Mouse (Mus musculus): ENCODE data around the gene Gls. TPM values are rescaled to one million over a fixed set of nuclear protein-coding genes. Genes with fewer than 3 reads are reported as not detected.

The Gls gene
- total RNA-seq (2014; fragmentation: Nextera tagmentation): 167 and 184 TPM in 2 replicates
- 201 and 253 TPM in 2 replicates for total RNA-seq (2017)

DNA sequence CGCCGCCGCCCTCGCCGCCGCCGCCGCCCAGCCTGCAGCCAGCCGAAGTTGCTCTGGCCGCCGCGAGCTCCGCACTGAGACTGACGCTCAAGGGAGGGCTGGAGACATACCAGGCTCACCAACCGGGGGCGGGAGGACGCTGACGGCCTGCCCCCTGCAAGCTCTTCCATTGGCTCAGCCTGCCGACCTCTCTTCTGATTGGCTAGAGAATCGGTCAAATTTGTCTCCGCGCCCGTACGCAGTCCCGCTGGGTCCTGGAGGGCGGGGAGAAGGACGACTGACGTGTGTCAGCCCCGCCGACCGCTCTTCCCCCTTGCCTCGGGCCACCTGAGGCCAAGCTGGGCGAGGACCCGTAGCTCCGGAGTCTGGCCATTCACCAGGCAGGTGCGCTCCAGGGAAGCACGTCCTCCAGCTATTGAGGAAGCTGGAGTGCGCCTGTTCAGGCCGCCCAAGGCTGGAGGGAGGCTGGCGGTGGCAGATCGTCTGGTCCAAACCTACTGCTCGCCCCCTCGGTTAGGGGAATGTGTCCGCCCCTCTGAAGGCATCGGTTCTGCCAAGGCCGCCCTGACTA is at the start of gene Gls:
Gene Gls, minus strand, starts transcription at position 90 of the 571 bp plus-strand sequence.
- peak; percentile 97 for ATAC-seq (replicated peaks; ENCODE audit: low FRiP score, low TSS enrichment, poor library complexity, severe bottlenecking)

DNA sequence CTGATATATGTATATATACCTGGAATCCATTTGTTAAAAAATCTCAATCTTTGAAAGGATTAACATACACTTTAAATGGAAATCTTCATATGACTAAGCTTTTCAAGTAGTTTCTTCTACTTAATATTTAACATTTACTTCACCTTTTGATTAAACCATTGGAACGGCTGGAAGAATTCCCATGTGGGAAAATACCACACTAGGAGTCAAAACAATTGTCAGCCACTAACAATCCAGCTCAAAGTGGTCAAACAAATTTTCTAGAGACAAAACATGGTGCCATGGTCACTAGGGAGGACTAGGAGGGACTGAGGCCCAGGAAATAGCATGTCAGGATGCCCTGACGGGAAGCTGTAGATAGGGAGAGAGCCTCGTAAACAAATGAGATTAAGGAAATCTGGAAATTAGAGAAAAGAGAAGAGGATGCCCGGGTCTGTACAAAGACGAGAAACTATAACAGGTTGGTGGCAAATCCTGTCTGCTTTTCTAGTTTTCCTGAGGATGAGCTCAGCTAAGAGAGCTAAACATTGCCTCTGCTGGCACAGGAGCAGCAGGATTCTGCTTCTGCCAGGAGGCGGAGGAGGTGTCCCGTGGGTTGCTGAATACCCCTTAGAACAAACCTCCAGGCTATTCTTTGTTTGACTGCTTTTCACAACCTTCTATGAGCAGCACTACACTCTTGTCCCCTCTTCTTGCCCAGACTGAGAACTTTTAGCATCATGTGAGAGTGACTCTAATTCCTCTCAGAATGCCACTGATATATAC is 47.0 kb upstream of the Gls start:
- ATAC-seq (replicated peaks; ENCODE audit: low FRiP score, low TSS enrichment, poor library complexity, severe bottlenecking): no peak

DNA sequence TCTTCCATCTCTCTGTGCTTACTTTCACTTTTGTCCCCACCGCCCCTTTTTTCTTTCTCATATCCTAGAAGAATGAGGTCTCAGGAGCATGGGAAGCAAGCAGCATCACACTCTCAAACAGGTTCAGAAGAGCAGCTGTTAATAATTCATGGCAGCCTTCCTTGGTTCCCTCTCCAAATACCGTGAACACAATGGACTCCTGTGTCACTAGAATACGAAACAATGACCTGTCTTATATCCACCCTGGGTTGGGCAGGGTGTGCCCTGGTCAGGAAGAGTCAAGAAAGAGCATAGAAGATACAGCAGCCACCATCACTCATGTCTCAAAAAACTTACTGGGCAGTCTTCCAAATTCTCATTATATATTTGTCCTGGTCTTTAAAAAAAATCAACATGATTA is 46.3 kb upstream of the Gls start:
- no peak for ATAC-seq (replicated peaks; ENCODE audit: low FRiP score, low TSS enrichment, poor library complexity, severe bottlenecking)

DNA sequence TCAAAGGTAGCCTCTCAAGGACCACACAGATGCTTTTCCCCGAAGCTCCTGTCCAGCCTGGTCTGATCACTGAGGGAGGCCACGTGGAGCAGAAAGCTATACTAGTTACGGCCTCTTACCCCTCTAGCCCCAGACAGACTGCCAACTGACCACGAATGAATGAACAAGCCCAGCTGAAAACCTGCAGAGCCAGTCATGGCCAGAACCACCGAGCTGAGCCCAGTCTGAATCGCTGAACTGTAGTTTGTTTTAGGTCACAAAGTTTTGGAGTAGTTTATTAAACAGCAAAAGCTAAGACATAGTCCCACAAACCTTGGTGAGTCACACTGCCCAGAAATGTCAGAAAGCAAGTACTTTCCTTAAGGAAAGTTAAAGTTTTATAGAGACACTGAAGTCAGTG is 45.0 kb upstream of the Gls start:
- ATAC-seq (replicated peaks; ENCODE audit: low FRiP score, low TSS enrichment, poor library complexity, severe bottlenecking): no peak

DNA sequence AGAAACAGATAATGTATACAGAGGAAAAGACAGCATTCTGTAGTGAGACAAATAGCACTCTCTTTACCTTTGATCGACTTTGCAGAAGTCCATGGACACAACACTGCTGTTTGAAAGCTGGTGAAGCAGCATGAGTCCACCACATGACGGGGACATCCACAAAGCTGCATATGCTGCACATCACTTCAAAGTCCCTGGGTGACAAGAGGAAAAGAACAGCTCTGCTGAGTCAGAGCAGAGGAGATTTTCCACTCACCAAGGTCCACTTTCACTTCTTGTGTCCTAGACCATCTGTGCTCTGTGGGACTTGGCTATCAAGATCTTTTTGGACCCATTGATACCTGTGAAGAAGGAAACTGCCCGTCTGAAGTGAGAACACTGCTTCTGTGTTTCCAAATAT is 41.2 kb upstream of the Gls start:
- ATAC-seq (replicated peaks; ENCODE audit: low FRiP score, low TSS enrichment, poor library complexity, severe bottlenecking): no peak

DNA sequence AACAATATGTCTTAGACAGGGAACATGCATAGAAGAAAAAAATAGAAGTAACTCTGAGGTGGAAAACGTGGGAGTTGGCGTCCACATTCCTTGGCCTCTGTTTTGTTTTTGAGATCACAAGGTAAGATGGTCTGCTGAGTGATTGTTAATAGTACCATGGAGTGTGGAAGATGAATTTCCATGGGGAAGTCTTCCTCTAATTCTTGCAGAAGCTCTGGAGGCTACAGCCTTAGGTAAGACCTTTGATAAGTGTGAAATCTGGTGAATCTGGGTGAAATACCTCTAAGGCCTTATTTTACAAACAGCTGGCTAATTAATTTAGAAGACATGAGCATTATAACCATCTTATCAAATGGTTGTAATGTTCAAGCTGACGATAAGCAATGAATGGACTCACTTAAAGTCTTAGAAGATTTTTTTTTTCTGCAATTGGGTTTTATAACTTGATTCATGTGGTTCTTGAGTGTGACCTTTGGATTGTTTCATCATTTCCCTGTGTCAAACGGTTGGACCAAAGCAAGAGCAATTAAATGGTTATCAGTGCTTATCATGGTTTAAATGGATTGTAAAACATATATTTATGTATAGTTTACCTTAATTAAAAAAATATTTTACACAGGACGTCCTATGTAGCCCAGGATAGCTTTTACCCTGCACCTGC is 39.1 kb upstream of the Gls start:
- ATAC-seq (replicated peaks; ENCODE audit: low FRiP score, low TSS enrichment, poor library complexity, severe bottlenecking): no peak

DNA sequence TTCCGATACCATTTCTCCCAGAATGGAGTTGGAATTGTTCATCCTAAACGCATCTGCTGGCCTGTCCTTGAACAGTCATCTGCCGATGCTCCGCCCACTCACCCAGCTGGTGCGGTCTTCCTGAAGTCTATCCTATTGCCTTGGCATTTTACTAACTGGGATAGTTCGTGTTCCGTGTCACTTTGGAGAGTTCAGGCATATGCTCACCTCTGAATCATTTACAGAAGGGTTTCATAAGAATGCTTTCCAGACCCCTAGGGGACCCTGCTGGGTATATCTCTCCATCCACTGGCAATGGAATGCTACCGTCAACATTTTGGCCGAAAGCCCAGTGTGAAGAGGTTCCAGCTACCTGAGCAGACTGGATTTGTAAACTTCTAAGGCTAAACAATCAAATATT is 37.3 kb upstream of the Gls start:
- no peak for ATAC-seq (replicated peaks; ENCODE audit: low FRiP score, low TSS enrichment, poor library complexity, severe bottlenecking)

DNA sequence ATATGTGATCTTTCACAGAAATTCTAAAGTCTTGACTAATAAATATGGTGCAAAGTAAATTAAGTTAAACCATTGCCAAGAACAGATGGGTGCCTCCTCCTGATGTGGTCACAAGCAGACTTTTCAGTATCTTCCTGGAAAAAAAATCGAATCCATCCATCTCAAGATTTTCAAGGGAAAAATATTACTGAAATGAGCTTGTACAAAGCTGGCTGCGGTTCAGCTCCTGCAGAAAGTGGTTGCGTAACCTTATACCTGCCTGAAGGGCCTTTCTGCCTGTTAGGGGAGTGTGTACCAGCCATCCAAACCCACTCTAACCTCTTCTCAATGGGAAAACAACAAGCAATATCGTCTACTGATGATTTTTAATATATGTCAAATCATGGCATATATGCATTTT is 36.6 kb upstream of the Gls start:
- no peak for ATAC-seq (replicated peaks; ENCODE audit: low FRiP score, low TSS enrichment, poor library complexity, severe bottlenecking)

DNA sequence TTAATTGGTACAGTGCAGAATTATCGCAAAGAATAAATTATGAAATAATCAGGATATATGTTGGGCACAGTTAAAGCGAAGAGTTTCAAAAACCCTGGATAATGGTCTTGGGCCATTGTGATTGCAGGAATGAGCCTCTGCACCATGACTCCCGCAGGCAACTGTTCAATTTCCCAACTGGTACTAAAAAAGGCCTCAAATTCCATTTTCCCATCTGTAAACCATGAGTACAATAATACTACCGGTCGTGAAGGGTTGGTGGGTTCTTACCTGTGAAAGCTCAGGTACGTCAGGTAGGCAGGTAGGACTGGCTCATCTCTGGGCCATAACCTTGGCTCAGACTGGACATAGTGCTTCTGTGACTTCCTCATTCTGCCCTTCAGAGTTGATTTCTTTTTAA is 35.0 kb upstream of the Gls start:
- no peak for ATAC-seq (replicated peaks; ENCODE audit: low FRiP score, low TSS enrichment, poor library complexity, severe bottlenecking)

DNA sequence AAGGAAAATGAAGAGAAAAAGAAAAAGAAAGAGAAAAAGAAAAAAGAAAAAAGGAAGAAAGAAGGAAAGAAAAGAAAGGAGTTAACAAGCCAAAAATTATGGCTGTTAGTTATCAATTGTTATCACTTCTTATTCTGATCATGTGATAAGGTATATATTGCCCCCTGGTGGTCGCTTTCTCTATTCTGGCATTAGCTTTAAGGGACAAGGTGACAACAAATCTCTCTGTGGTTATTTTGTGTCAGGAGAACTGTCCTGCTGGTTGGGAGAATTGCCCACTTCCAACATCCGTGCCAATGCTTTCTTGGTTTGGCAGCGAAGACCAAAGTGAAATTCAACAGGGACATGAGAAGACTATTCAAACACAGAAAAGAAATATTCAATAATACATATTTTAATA is 34.6 kb upstream of the Gls start:
- ATAC-seq (replicated peaks; ENCODE audit: low FRiP score, low TSS enrichment, poor library complexity, severe bottlenecking): no peak

DNA sequence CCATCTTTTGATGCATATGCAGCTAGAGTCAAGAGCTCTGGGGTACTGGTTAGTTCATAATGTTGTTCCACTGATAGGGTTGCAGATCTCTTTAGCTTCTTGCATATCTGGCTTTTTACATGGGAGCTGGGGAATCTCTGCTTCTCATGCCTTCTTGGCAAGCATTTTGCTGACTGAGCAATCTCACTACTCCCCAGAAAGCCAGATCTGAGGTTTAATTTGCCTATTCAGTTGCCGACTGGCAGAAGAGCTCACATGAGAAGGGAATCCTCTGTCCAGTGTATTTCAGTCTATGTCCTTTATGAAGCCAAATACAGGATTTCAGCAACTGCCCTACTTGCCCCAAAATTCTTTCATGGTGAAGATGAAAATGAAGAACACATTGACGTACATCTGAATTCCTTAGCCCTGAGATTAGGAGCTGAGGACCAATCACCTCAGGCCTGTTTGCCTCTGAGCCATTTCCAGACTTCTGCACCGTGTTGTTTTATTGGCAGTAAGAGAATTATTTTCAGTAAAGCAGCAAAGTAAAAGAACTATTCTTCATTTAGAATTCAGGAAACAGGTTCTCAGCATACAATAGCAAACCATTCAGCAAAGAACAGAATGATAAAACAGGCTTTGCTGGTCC is 33.0 kb upstream of the Gls start:
- no peak for ATAC-seq (replicated peaks; ENCODE audit: low FRiP score, low TSS enrichment, poor library complexity, severe bottlenecking)

DNA sequence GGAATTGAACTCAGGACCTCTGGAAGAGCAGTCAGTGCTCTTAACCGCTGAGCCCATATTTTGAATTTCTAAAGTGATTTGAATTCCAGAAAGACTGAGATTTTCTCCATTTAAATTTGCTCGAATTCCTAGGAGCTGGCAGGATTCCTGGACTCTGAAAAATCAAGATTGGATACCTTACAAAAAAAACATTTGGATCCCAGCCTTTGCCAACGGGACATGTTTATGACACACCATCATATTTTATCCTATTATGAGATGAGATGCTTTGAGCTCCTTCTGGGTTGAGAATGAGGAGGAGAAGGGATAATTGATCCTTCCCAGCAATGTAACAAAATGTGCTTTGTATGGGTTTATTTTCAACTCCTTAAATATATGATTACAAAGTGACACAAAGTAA is 31.3 kb upstream of the Gls start:
- ATAC-seq (replicated peaks; ENCODE audit: low FRiP score, low TSS enrichment, poor library complexity, severe bottlenecking): no peak

DNA sequence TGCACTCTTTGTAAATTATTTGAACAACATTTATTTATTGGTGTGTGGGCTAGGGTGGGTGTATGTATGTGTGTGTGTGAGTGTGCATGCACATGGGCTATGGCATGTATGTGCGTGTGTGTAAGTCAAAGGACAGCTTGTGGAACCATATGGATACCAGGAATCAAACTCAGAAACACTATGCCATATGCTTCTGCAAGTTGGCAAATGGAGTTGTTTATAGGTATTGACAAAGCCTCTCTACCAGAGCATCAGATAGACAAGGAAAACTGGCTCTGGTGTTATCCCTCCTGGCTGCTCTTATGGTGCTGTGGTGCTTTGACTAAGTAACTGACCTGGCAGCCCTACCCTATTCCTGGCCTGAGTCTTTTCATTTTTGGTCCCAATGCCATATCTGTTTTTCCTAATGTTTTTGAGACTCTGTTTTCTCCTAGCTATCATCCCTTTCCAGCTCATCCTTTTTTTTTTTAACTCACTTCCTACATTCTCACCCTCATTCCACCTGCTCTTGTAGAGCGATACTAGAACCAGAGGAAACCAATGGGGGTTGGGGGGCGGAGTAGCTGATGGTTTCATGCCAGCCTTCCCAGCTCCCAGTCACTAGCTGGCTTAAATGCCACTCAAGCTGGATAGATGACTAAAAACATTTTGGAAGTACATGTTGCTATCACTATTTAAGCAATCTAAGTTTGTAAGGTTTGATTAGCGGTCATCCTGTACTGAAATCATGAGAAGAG is 27.5 kb upstream of the Gls start:
- ATAC-seq (replicated peaks; ENCODE audit: low FRiP score, low TSS enrichment, poor library complexity, severe bottlenecking): no peak

DNA sequence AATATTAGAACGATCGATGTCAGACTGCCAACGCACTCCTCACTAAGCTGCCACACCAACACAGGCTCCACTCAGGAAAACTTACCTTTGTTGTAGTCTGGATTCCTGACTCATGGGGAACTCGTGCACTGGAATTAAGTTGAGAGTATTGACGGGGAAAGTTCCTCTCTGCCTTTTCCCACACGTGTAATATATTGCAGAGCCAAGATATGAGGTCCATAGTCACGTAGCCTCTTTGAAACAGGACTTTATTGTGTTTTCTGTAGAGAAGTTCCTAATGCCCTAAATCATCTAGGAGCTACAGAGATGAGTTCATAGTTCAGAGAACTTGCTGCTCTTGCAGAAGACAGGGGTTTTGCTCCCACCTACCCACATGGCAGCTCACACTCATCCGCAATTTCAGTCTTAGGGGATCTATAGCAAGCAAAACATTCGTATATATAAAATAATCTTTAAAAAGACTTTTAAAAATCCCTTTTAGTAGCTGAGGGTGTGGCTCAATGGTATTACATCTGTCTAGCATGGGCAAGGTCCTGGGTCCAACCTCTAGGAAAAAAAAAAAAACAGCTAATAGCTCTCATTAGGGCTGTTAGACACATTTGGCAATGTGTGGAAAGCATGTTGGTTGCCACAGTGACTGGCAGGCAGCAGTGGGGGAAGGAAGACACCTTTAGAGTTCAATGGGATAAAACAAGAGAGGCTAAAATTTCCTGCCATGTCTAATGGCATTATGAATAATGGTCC is 25.1 kb upstream of the Gls start:
- ATAC-seq (replicated peaks; ENCODE audit: low FRiP score, low TSS enrichment, poor library complexity, severe bottlenecking): no peak

DNA sequence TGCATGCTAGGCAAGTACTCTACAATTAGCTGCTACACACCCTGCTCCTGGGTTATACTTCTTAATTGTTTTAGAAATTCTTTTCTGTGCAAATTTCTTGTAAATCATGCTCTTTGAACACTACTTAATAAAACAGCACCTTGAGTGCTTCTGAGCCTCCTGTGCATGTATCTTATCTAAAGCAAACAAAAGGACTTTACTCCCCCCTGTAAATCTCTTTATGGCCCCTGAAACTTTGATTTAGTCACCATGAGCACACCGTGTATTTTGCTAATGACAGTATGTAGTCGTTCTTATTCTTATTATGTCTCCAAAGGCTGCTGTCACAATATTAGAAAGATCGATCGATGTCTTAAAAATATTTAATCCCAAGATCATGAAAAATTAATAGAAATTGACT is 23.9 kb upstream of the Gls start:
- ATAC-seq (replicated peaks; ENCODE audit: low FRiP score, low TSS enrichment, poor library complexity, severe bottlenecking): no peak

DNA sequence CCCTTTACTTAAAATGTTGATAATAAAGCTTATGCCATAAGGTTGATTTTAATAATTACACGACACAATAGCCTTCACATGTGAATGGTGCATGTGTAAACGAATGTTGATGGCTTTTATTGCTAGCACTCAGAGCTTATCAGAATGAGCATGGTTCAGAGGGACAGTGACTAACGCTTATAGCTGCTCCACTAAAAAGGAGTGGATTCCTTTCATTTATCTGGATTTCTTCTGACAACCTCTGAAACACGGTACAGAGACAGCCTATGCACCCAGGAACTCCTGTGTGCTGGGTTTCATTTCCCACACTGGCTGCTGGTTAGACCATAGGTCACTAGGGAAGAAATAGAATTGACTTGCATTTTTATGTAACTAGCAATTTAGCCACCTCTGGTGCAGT is 23.2 kb upstream of the Gls start:
- ATAC-seq (replicated peaks; ENCODE audit: low FRiP score, low TSS enrichment, poor library complexity, severe bottlenecking): no peak

DNA sequence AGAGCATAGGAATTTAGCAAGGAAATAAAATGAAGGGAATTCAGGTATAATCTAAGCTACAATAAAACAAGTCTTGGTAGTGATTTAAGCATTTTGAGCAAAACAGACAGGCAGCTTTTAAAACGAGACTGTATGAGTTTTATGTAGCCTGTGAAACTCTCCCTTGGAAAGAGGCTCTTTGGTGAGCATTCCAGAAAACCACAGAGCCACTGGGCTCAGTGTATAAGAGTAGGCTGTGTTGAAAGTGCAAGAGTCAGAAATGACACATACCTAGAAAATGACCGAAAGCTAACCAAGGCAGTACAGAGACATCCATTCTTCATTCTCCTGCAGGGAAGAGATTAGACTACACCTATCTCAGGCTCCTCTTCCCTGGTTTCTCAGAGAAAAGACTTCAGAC is 21.4 kb upstream of the Gls start:
- no peak for ATAC-seq (replicated peaks; ENCODE audit: low FRiP score, low TSS enrichment, poor library complexity, severe bottlenecking)

DNA sequence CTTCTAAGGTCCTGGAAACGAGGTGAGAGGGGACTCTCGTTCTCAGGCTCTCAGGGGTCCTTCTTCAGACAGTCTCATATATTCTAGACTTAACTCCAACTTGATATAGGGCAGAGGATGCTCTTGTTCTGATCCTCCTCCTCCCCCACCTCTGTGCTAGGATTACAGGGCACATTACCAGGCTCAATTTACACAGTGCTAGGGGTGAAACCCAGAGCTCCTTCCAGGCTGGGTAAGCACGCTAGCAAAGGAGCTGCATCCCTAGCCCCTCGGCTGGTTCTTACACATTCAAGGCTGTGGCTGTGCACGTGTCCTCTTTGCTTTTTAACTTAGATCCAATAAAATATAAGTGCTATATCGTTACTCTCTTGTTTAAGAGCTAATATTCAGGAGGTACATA is 20.4 kb upstream of the Gls start:
- no peak for ATAC-seq (replicated peaks; ENCODE audit: low FRiP score, low TSS enrichment, poor library complexity, severe bottlenecking)

DNA sequence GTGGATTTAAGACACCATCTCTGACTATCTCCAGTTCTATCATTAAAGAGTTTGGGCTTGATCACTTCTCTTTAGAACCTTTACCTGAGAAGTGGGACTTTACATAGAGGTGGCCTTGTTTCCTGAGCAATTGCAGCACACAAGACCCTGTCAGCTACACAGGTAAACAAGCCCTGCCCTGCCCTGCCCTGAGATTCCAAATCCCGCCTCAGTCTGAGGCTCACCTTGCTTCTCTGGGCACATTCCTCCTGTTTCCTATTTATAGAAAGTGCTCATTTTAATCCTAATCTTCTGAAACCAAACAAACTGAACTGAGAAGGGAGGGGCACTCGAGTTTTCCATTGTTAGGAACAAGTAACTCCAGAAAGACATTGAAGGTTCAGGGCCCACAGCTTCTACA is 19.4 kb upstream of the Gls start:
- ATAC-seq (replicated peaks; ENCODE audit: low FRiP score, low TSS enrichment, poor library complexity, severe bottlenecking): no peak
